Mouse (Mus musculus) embryonic facial prominence, embryonic 10.5 days (tissue): ENCODE data around the gene Mia3. TPM values are rescaled to one million over a fixed set of nuclear protein-coding genes. Genes with fewer than 3 reads are reported as not detected.
"Not testable (repeated sequence)": the region's sequence is repeated elsewhere in the genome, so short reads cannot be mapped to it uniquely, and the experiment has no call there.

Experiments
- DNase-seq: peaks from one replicate; pipeline ENCODE4 v3.0.0-alpha.2; 2017; ENCODE audit warnings: low spot score
- H3K27ac ChIP-seq: fragments of 300-500 bp; sonication (generic); replicated peaks from 2 replicates; pipeline ENCODE4 v1.5.1; 2016; ENCODE audit warnings: mild to moderate bottlenecking
- H3K27me3 ChIP-seq: fragments of 300-500 bp; sonication (generic); replicated peaks from 2 replicates; pipeline ENCODE4 v1.6.1; 2016; ENCODE audit warnings: low read depth, mild to moderate bottlenecking; ENCODE audit not compliant: poor library complexity, severe bottlenecking
- H3K36me3 ChIP-seq: fragments of 300-500 bp; sonication (generic); replicated peaks from 2 replicates; pipeline ENCODE4 v1.6.1; 2016; ENCODE audit warnings: mild to moderate bottlenecking, moderate library complexity
- H3K4me1 ChIP-seq: fragments of 300-500 bp; sonication (generic); 2 replicates; pipeline ENCODE4 v1.6.1; 2016
- H3K4me3 ChIP-seq: fragments of 300-500 bp; sonication (generic); 2 replicates; pipeline ENCODE4 v1.5.1; 2016; ENCODE audit warnings: mild to moderate bottlenecking, moderate library complexity
- H3K9me3 ChIP-seq: fragments of 300-500 bp; sonication (generic); 2 replicates; pipeline ENCODE4 v1.6.1; 2016; ENCODE audit warnings: mild to moderate bottlenecking
- whole genome bisulfite sequencing: fragments of 180-500 bp; shearing (Covaris S2); methylation state at CpG from one replicate; pipeline ENCODE4 v1.1.7; 2016; 5-methylcytosine and 5-hydroxymethylcytosine counted together
- polyA plus RNA-seq: library from polyadenylated mRNA; unstranded; fragments of >200 nt; fragmentation: Nextera tagmentation; extraction: Ambion mirVana; gene quantifications from 2 replicates; pipeline ENCODE4 v1.2.1, GENCODE M21; 2016

Gene Mia3
- 89.1 and 95.6 TPM in 2 replicates for polyA plus RNA-seq

- Histone ChIP-seq H3K9me3 (no peaks in the 10 kb centered on the region), H3K36me3 (peaks cover 21% of the 10 kb centered on the region), H3K27me3 (no peaks in the 10 kb centered on the region), H3K27ac (peak within 1 kb of the TSS; percentile 91), H3K4me3 (peak within 1 kb of the TSS; percentile 85), H3K4me1 (peaks cover 29% of the 10 kb centered on the region)
- under 1% methylated on average over 51 of the region's 51 CpGs for WGBS
- DNase-seq, result peak; percentile 96
These were observed at the start of gene Mia3 for GRCm38 (mm10) chr1:183369427-183370014. TSS of gene Mia3 (minus strand) at chr1:183369553.

GRCm38 (mm10) chr1:183417873-183418272, 48.5 kb upstream of the Mia3 start, which contains the start of gene Hhipl2:
TSS of gene Hhipl2 (plus strand) at chr1:183418215.
- Histone ChIP-seq H3K27ac (no peak within 1 kb of the TSS), H3K9me3 (no peaks in the 10 kb centered on the region), H3K4me3 (no peak within 1 kb of the TSS), H3K4me1 (no peaks in the 10 kb centered on the region), H3K27me3 (no peaks in the 10 kb centered on the region), H3K36me3 (no peaks in the 10 kb centered on the region)
- no peak for DNase-seq
- WGBS, result 85% methylated on average over 12 of the region's 12 CpGs

GRCm38 (mm10) chr1:183414081-183414727, 44.9 kb upstream of the Mia3 start:
- 88% methylated on average over 15 of the region's 15 CpGs for WGBS
- no peak overlapping the region for H3K4me3 ChIP-seq
- no peak overlapping the region for H3K27ac ChIP-seq
- H3K36me3 ChIP-seq, result peaks cover 34% of the 10 kb centered on the region
- H3K27me3 ChIP-seq, result no peaks in the 10 kb centered on the region
- no peaks in the 10 kb centered on the region for H3K4me1 ChIP-seq
- DNase-seq, result no peak
- no peaks in the 10 kb centered on the region for H3K9me3 ChIP-seq

GRCm38 (mm10) chr1:183403396-183403795, 34.0 kb upstream of the Mia3 start:
- no peak overlapping the region for H3K27ac ChIP-seq
- WGBS, result 91% methylated on average over 3 of the region's 3 CpGs
- peaks cover 76% of the 10 kb centered on the region for H3K36me3 ChIP-seq
- no peaks in the 10 kb centered on the region for H3K27me3 ChIP-seq
- DNase-seq, result no peak
- H3K4me3 ChIP-seq, result no peak overlapping the region
- no peaks in the 10 kb centered on the region for H3K4me1 ChIP-seq
- H3K9me3 ChIP-seq, result no peaks in the 10 kb centered on the region

- Histone ChIP-seq H3K27me3 (peaks cover 19% of the 10 kb centered on the region), H3K4me1 (peaks cover 15% of the 10 kb centered on the region), H3K4me3 (peak within 1 kb of the TSS; percentile 82), H3K27ac (peak within 1 kb of the TSS; percentile 76), H3K36me3 (peaks cover 32% of the 10 kb centered on the region), H3K9me3 (no peaks in the 10 kb centered on the region)
- DNase-seq, result peak; percentile 97
- 6% methylated on average over 44 of the region's 44 CpGs for WGBS
These were observed 19.4 kb upstream of the Mia3 start, which contains the start of gene Taf1a for GRCm38 (mm10) chr1:183388426-183389406. TSS of gene Taf1a (plus strand) at chr1:183388981.

GRCm38 (mm10) chr1:183387421-183387820, 18.1 kb upstream of the Mia3 start:
- H3K4me3 ChIP-seq, H3K27ac ChIP-seq, DNase-seq, H3K9me3 ChIP-seq: not testable (repeated sequence)
- Histone ChIP-seq H3K36me3 (peaks cover 21% of the 10 kb centered on the region), H3K4me1 (peaks cover 15% of the 10 kb centered on the region), H3K27me3 (peaks cover 25% of the 10 kb centered on the region)
- WGBS, result 93% methylated on average over 3 of the region's 3 CpGs

GRCm38 (mm10) chr1:183382621-183383020, 13.3 kb upstream of the Mia3 start:
- Histone ChIP-seq H3K27me3 (peaks cover 23% of the 10 kb centered on the region), H3K9me3 (no peaks in the 10 kb centered on the region), H3K4me3 (no peak overlapping the region), H3K27ac (no peak overlapping the region), H3K4me1 (no peaks in the 10 kb centered on the region), H3K36me3 (no peaks in the 10 kb centered on the region)
- 86% methylated on average over 2 of the region's 2 CpGs for WGBS
- DNase-seq, result no peak

GRCm38 (mm10) chr1:183381816-183382215, 12.5 kb upstream of the Mia3 start:
- Histone ChIP-seq H3K9me3 (no peaks in the 10 kb centered on the region), H3K27me3 (peaks cover 17% of the 10 kb centered on the region), H3K27ac (no peak overlapping the region), H3K4me1 (no peaks in the 10 kb centered on the region), H3K36me3 (no peaks in the 10 kb centered on the region), H3K4me3 (no peak overlapping the region)
- 81% methylated on average over 5 of the region's 5 CpGs for WGBS
- no peak for DNase-seq

GRCm38 (mm10) chr1:183379376-183379775, 10.0 kb upstream of the Mia3 start:
- not testable (repeated sequence) for DNase-seq, H3K27ac ChIP-seq, H3K4me3 ChIP-seq, H3K36me3 ChIP-seq, H3K9me3 ChIP-seq, H3K27me3 ChIP-seq, H3K4me1 ChIP-seq
- 87% methylated on average over 3 of the region's 3 CpGs for WGBS

GRCm38 (mm10) chr1:183378321-183378941, 9.1 kb upstream of the Mia3 start:
- no peaks in the 10 kb centered on the region for H3K4me1 ChIP-seq
- no peak overlapping the region for H3K27ac ChIP-seq
- no peaks in the 10 kb centered on the region for H3K36me3 ChIP-seq
- 90% methylated on average over 10 of the region's 10 CpGs for WGBS
- H3K4me3 ChIP-seq, result no peak overlapping the region
- no peak for DNase-seq
- H3K9me3 ChIP-seq, result peaks cover 5% of the 10 kb centered on the region; the same call in 1 of the 2 replicates
- 0 out of 2 replicates have a peak, but pooled peaks cover 2% of the 10 kb centered on the region for H3K27me3 ChIP-seq

GRCm38 (mm10) chr1:183377045-183377444, 7.7 kb upstream of the Mia3 start:
- Histone ChIP-seq H3K4me3 (no peak overlapping the region), H3K27me3 (no peaks in the 10 kb centered on the region), H3K27ac (no peak overlapping the region), H3K36me3 (no peaks in the 10 kb centered on the region), H3K4me1 (no peaks in the 10 kb centered on the region), H3K9me3 (peaks cover 5% of the 10 kb centered on the region; the same call in 1 of the 2 replicates)
- DNase-seq, result no peak
- WGBS, result 79% methylated on average over 4 of the region's 4 CpGs

GRCm38 (mm10) chr1:183374728-183375127, 5.4 kb upstream of the Mia3 start:
- H3K27ac ChIP-seq, result no peak overlapping the region

More at GRCm38 (mm10) chr1:183374728-183375127, 5.4 kb upstream of the Mia3 start:
- peaks cover 7% of the 10 kb centered on the region for H3K4me1 ChIP-seq
- no peaks in the 10 kb centered on the region for H3K36me3 ChIP-seq
- H3K9me3 ChIP-seq, result peaks cover 5% of the 10 kb centered on the region; the same call in 1 of the 2 replicates
- no peaks in the 10 kb centered on the region for H3K27me3 ChIP-seq
- WGBS, result 79% methylated on average over 5 of the region's 5 CpGs
- H3K4me3 ChIP-seq, result no peak overlapping the region
- DNase-seq, result no peak
